Mouse (Mus musculus) stomach, embryonic 14.5 days (tissue): ENCODE results near the gene Epha6. TPM values are rescaled to one million over a fixed set of nuclear protein-coding genes. Genes with fewer than 3 reads are reported as not detected.

ENCODE experiments used
- ATAC-seq: fragments of 200-750 bp; cut with Nextera tagmentation; 2 replicates; pipeline ENCODE4 v1.8.0; 2017; ENCODE audit warnings: low read depth, moderate TSS enrichment; ENCODE audit not compliant: insufficient number of reproducible peaks, insufficient read depth, low FRiP score
- H3K27ac ChIP-seq: fragments of 300-500 bp; sonication (generic); 2 replicates; pipeline ENCODE4 v1.5.1; 2014; ENCODE audit warnings: mild to moderate bottlenecking, low read length, moderate library complexity, mixed read lengths
- H3K27me3 ChIP-seq: fragments of 300-500 bp; sonication (generic); 2 replicates; pipeline ENCODE4 v1.6.1; 2014; ENCODE audit warnings: low read length, control low read depth, mixed read lengths; ENCODE audit not compliant: control insufficient read depth, insufficient read depth
- H3K36me3 ChIP-seq: fragments of 300-500 bp; sonication (generic); 2 replicates; pipeline ENCODE4 v1.6.1; 2014; ENCODE audit warnings: mild to moderate bottlenecking, control low read depth, low read length, moderate library complexity, mixed read lengths; ENCODE audit not compliant: control insufficient read depth, insufficient read depth
- H3K4me1 ChIP-seq: fragments of 300-500 bp; sonication (generic); 2 replicates; pipeline ENCODE4 v1.6.1; 2014; ENCODE audit warnings: low read length, control low read depth, mixed read lengths; ENCODE audit not compliant: control insufficient read depth, insufficient read depth
- H3K4me2 ChIP-seq: fragments of 300-500 bp; sonication (generic); replicated peaks from 2 replicates; pipeline ENCODE4 v1.6.1; 2014; ENCODE audit warnings: low read depth, low read length, control low read depth
- H3K4me3 ChIP-seq: fragments of 300-500 bp; sonication (generic); 2 replicates; pipeline ENCODE4 v1.5.1; 2014; ENCODE audit warnings: low read depth, low read length, control low read depth
- H3K9ac ChIP-seq: fragments of 300-500 bp; sonication (generic); replicated peaks from 2 replicates; pipeline ENCODE4 v1.6.1; 2014; ENCODE audit warnings: low read depth, mild to moderate bottlenecking, control low read depth, low read length, moderate library complexity, mixed read lengths
- H3K9me3 ChIP-seq: fragments of 300-500 bp; sonication (generic); 2 replicates; pipeline ENCODE4 v1.6.1; 2016; ENCODE audit warnings: low read depth, low read length, control low read depth; ENCODE audit not compliant: control insufficient read depth
- WGBS: fragments of 180-500 bp; shearing (Covaris S2); extraction: QIAGEN DNeasy Blood & Tissue Kit; methylation state at CpG from one replicate; pipeline ENCODE4 v1.1.7; 2014; 5-methylcytosine and 5-hydroxymethylcytosine counted together
- polyA plus RNA-seq: library from polyadenylated mRNA; unstranded; fragments of >200 nt; fragmentation: Nextera tagmentation; extraction: Ambion mirVana; gene quantifications from 2 replicates; pipeline ENCODE4 v1.2.1, GENCODE M21; 2014

The Epha6 gene
- polyA plus RNA-seq, 1 experiment from 2014 or later = 0.59 TPM

- ATAC-seq = no peak
- H3K36me3 ChIP-seq = no peaks in the 10 kb centered on the region
- no peak overlapping the region for H3K27ac ChIP-seq
- H3K4me3 ChIP-seq = no peak overlapping the region
- no peaks in the 10 kb centered on the region for H3K4me1 ChIP-seq
- no peak overlapping the region for H3K4me2 ChIP-seq
- no peaks in the 10 kb centered on the region for H3K27me3 ChIP-seq
- no peaks in the 10 kb centered on the region for H3K9me3 ChIP-seq
- 78% methylated on average over 4 of the region's 4 CpGs for WGBS
- H3K9ac ChIP-seq = no peak overlapping the region
Measured at GRCm38 (mm10) chr16:60257044-60257443, 348.3 kb downstream of the Epha6 start.

GRCm38 (mm10) chr16:60239356-60240190, 365.8 kb downstream of the Epha6 start:
- Histone ChIP-seq H3K4me1 (no peaks in the 10 kb centered on the region), H3K36me3 (no peaks in the 10 kb centered on the region), H3K9ac (no peak overlapping the region), H3K4me2 (no peak overlapping the region), H3K9me3 (no peaks in the 10 kb centered on the region), H3K27me3 (no peaks in the 10 kb centered on the region), H3K4me3 (no peak overlapping the region), H3K27ac (no peak overlapping the region)
- WGBS = 72% methylated on average over 2 of the region's 2 CpGs
- no peak for ATAC-seq

- H3K36me3 ChIP-seq = no peaks in the 10 kb centered on the region
- H3K4me3 ChIP-seq = no peak overlapping the region
- no peaks in the 10 kb centered on the region for H3K27me3 ChIP-seq
- H3K4me1 ChIP-seq = no peaks in the 10 kb centered on the region
- no peaks in the 10 kb centered on the region for H3K9me3 ChIP-seq
- 89% methylated on average over 5 of the region's 5 CpGs for WGBS
- no peak overlapping the region for H3K9ac ChIP-seq
- ATAC-seq = no peak
- no peak overlapping the region for H3K4me2 ChIP-seq
- H3K27ac ChIP-seq = no peak overlapping the region
Measured at GRCm38 (mm10) chr16:60233985-60234766, 371.2 kb downstream of the Epha6 start.

- no peak for ATAC-seq
- Histone ChIP-seq H3K4me1 (no peaks in the 10 kb centered on the region), H3K36me3 (no peaks in the 10 kb centered on the region), H3K4me2 (no peak overlapping the region), H3K9me3 (no peaks in the 10 kb centered on the region), H3K27me3 (no peaks in the 10 kb centered on the region), H3K9ac (no peak overlapping the region), H3K4me3 (no peak overlapping the region), H3K27ac (no peak overlapping the region)
- 59% methylated on average over 2 of the region's 2 CpGs for WGBS
Measured at GRCm38 (mm10) chr16:60232982-60233381, 372.3 kb downstream of the Epha6 start.

- ATAC-seq = no peak
- H3K4me2 ChIP-seq = no peak overlapping the region
- H3K9ac ChIP-seq = no peak overlapping the region
- no peak overlapping the region for H3K27ac ChIP-seq
- no peaks in the 10 kb centered on the region for H3K36me3 ChIP-seq
- no peak overlapping the region for H3K4me3 ChIP-seq
- H3K27me3 ChIP-seq = no peaks in the 10 kb centered on the region
- H3K9me3 ChIP-seq = no peaks in the 10 kb centered on the region
- H3K4me1 ChIP-seq = no peaks in the 10 kb centered on the region
Measured at GRCm38 (mm10) chr16:60209151-60209550, 396.2 kb downstream of the Epha6 start.

GRCm38 (mm10) chr16:60175580-60175979, 429.8 kb downstream of the Epha6 start:
- Histone ChIP-seq H3K4me2 (no peak overlapping the region), H3K36me3 (no peaks in the 10 kb centered on the region), H3K27ac (no peak overlapping the region), H3K9ac (no peak overlapping the region), H3K9me3 (no peaks in the 10 kb centered on the region), H3K4me1 (no peaks in the 10 kb centered on the region), H3K4me3 (no peak overlapping the region), H3K27me3 (no peaks in the 10 kb centered on the region)
- WGBS = 27% methylated on average over 3 of the region's 3 CpGs
- ATAC-seq = no peak

- ATAC-seq = no peak
- Histone ChIP-seq H3K27me3 (no peaks in the 10 kb centered on the region), H3K9me3 (no peaks in the 10 kb centered on the region), H3K4me2 (no peak overlapping the region), H3K36me3 (no peaks in the 10 kb centered on the region), H3K4me1 (no peaks in the 10 kb centered on the region), H3K9ac (no peak overlapping the region), H3K4me3 (no peak overlapping the region), H3K27ac (no peak overlapping the region)
- WGBS = 75% methylated on average over 2 of the region's 2 CpGs
Measured at GRCm38 (mm10) chr16:60152439-60152838, 452.9 kb downstream of the Epha6 start.

- H3K4me1 ChIP-seq = no peaks in the 10 kb centered on the region
- no peaks in the 10 kb centered on the region for H3K27me3 ChIP-seq
- no peak overlapping the region for H3K4me2 ChIP-seq
- ATAC-seq = no peak
- H3K36me3 ChIP-seq = no peaks in the 10 kb centered on the region
- H3K27ac ChIP-seq = no peak overlapping the region
- no peak overlapping the region for H3K9ac ChIP-seq
- WGBS = 60% methylated on average over 3 of the region's 3 CpGs
- H3K9me3 ChIP-seq = no peaks in the 10 kb centered on the region
- no peak overlapping the region for H3K4me3 ChIP-seq
Measured at GRCm38 (mm10) chr16:60144370-60144769, 461.0 kb downstream of the Epha6 start.
